Mouse (Mus musculus): ENCODE data around the gene Fbxo31. TPM values are rescaled to one million over a fixed set of nuclear protein-coding genes. Genes with fewer than 3 reads are reported as not detected.

Gene Fbxo31
- 15.9 and 17.3 TPM in 2 replicates for polyA plus RNA-seq (2015; fragmentation: Nextera tagmentation; extraction: Ambion mirVana)

DNA sequence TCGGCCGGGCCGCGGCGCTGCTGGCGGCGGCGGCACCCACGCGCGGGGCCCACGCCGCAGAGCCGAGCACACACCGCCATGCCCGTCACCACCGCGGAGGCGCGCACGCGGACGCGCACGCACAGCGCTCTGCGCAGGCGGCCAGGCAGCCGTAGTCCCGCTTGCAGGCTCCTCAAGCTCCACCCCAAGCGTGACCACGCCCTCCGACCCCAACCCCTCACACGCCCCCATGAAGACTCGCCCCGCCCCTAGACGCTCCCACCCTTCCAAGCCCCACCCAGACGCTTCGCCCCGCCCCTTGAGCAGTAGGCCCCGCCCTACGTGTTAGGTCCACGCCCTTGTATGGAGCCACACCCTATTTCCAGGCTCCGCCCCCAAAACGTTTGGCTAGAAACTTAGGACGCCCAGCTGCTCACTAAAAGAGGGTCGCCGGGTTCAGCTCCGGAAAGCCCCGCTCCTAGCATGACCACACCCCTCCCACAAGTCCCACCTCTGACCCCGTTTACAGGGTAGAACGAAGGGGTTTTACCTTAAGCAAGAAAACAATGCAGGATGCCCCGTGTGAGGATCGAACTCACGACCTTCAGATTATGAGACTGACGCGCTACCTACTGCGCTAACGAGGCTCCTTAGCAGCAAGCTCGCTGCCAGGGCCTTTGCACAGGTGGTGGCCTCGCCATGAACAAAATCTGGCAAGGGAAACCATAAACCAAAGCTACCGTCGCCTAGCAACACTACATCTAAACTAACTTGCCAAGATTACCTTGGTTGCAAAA lies at the start of gene Fbxo31:
Fbxo31 (minus strand) TSS at position 131 of the 776 bp plus-strand sequence.
- Histone ChIP-seq H3K27ac (0 out of 2 replicates have a peak within 1 kb of the TSS, but pooled peaks have one; percentile 32), H3K9ac (peak within 1 kb of the TSS; percentile 69), H3K4me2 (peak within 1 kb of the TSS; percentile 78), H3K4me1 (peaks cover 25% of the 10 kb centered on the region), H3K27me3 (no peaks in the 10 kb centered on the region; the same call in 1 of the 2 replicates), H3K4me3 (peak within 1 kb of the TSS; percentile 79), H3K9me3 (no peaks in the 10 kb centered on the region), H3K36me3 (no peaks in the 10 kb centered on the region)
- peak; percentile 92 for ATAC-seq (ENCODE audit: borderline replicate concordance, extremely low read depth, low FRiP score, low TSS enrichment)
- under 1% methylated on average over 56 of the region's 63 CpGs for WGBS

DNA sequence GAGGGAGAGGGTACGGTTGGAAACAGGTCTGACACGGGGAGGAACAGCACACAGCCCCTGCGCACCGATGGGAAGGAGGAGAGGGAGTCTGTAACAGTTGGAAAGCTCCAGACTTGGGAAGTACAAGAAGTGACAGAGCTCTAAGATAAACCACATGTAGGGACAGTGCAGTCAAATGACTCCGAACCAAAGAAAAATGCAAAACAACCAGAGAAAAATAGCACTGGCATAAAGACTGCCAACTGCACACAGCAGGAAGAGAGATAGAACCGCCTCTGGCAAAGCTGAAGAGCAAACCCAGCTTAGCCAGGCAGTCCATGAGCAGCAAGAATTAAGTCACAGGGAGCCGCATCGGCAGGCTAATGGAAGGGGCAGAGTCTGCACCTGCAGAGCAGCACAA lies 44.4 kb upstream of the Fbxo31 start:
- Histone ChIP-seq H3K9ac (no peak overlapping the region), H3K27me3 (no peaks in the 10 kb centered on the region), H3K9me3 (no peaks in the 10 kb centered on the region), H3K4me2 (no peak overlapping the region), H3K4me3 (no peak overlapping the region), H3K36me3 (peaks cover 12% of the 10 kb centered on the region), H3K27ac (no peak overlapping the region), H3K4me1 (peaks cover 38% of the 10 kb centered on the region)
- WGBS, result 84% methylated on average over 8 of the region's 8 CpGs
- no peak for ATAC-seq (ENCODE audit: borderline replicate concordance, extremely low read depth, low FRiP score, low TSS enrichment)

GRCm38 (mm10) chr8:121621879-121622278 lies 43.3 kb upstream of the Fbxo31 start:
- Histone ChIP-seq H3K27ac (no peak overlapping the region), H3K4me2 (no peak overlapping the region), H3K36me3 (0 out of 2 replicates have a peak, but pooled peaks cover 3% of the 10 kb centered on the region), H3K4me3 (no peak overlapping the region), H3K27me3 (no peaks in the 10 kb centered on the region), H3K9me3 (no peaks in the 10 kb centered on the region), H3K4me1 (peaks cover 38% of the 10 kb centered on the region), H3K9ac (no peak overlapping the region)
- WGBS, result 60% methylated on average over 1 of the region's 1 CpGs
- ATAC-seq (ENCODE audit: borderline replicate concordance, extremely low read depth, low FRiP score, low TSS enrichment), result no peak

DNA sequence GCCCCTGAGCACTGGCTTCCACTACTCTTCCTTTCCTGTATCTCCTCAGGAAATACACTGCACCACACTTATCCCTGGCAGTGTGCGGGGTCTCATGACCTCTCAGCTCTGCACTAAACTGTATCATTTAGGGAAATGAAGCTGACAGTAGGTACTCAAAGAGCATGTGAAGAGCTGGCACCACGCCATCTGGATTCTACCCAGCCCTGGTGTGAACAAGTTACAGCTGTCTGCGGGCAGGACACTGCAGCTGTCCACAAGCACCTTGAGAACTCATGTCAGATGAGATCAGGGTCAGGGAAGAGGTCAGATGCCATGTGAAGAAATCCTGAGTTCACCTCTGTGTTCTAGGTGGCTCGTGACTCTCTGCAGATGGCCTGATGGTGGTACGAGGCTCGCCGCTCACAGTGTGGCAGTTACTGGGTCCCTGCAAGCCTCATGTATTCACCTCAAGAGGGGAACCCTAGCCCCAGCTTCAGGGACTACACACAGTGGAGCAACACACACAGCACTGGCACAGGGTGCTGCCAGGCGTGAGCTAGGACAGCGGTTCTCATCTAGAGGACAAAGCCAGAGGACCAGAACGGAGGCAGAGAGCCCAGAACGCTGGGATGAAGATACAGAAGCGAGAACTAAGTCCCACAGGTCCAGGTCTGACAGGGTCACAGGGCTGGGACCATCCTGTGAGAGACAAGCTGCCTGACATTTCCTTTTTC lies 42.4 kb upstream of the Fbxo31 start:
- Histone ChIP-seq H3K27me3 (no peaks in the 10 kb centered on the region), H3K27ac (peak overlapping the region; percentile 69)

GRCm38 (mm10) chr8:121619401-121619995 lies 40.9 kb upstream of the Fbxo31 start:
- no peak overlapping the region for H3K9ac ChIP-seq
- peak overlapping the region; percentile 69 for H3K27ac ChIP-seq
- no peak overlapping the region for H3K4me3 ChIP-seq
- H3K4me2 ChIP-seq, result peak overlapping the region; percentile 11; the same call in 1 of the 2 replicates
- H3K27me3 ChIP-seq, result no peaks in the 10 kb centered on the region
- peaks cover 38% of the 10 kb centered on the region for H3K4me1 ChIP-seq
- ATAC-seq (ENCODE audit: borderline replicate concordance, extremely low read depth, low FRiP score, low TSS enrichment), result peak; percentile 76
- peaks cover 5% of the 10 kb centered on the region; the same call in 1 of the 2 replicates for H3K36me3 ChIP-seq
- H3K9me3 ChIP-seq, result no peaks in the 10 kb centered on the region
- 30% methylated on average over 7 of the region's 7 CpGs for WGBS

More for the DNA sequence above, 42.4 kb upstream of the Fbxo31 start:
- H3K9me3 ChIP-seq, result no peaks in the 10 kb centered on the region
- H3K36me3 ChIP-seq, result peaks cover 2% of the 10 kb centered on the region; the same call in 1 of the 2 replicates
- no peak for ATAC-seq (ENCODE audit: borderline replicate concordance, extremely low read depth, low FRiP score, low TSS enrichment)
- 51% methylated on average over 12 of the region's 12 CpGs for WGBS
- H3K4me3 ChIP-seq, result no peak overlapping the region
- H3K4me2 ChIP-seq, result no peak overlapping the region
- no peak overlapping the region for H3K9ac ChIP-seq
- H3K4me1 ChIP-seq, result peaks cover 38% of the 10 kb centered on the region

GRCm38 (mm10) chr8:121613419-121613818 lies 34.8 kb upstream of the Fbxo31 start:
- Histone ChIP-seq H3K9me3 (no peaks in the 10 kb centered on the region), H3K27me3 (no peaks in the 10 kb centered on the region), H3K4me1 (peaks cover 1% of the 10 kb centered on the region; the same call in 1 of the 2 replicates), H3K4me2 (no peak overlapping the region), H3K4me3 (no peak overlapping the region), H3K9ac (no peak overlapping the region), H3K27ac (no peak overlapping the region), H3K36me3 (peaks cover 26% of the 10 kb centered on the region)
- ATAC-seq (ENCODE audit: borderline replicate concordance, extremely low read depth, low FRiP score, low TSS enrichment), result no peak

DNA sequence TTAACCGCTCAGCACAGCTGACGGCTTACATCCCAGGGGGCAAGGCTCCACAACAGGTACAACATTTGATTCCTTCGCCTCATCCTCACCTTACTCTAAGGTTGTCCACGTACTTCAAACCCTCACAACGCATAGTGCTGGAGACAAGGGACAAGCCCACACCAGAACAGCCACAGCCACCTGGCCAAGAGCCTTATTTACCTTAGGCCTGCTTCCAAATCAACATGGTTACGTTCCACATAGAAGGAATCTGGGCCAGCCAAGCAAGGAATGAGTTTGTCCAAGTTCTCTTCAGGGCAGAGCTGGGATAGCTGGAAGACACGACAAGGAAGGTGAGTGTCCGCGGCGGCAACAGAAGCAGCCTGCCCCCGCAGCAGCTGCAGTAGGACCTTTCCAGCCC lies 31.3 kb upstream of the Fbxo31 start:
- Histone ChIP-seq H3K4me3 (no peak overlapping the region), H3K4me2 (no peak overlapping the region), H3K27me3 (no peaks in the 10 kb centered on the region), H3K4me1 (no peaks in the 10 kb centered on the region), H3K36me3 (peaks cover 51% of the 10 kb centered on the region), H3K9ac (no peak overlapping the region), H3K27ac (no peak overlapping the region), H3K9me3 (no peaks in the 10 kb centered on the region)
- ATAC-seq (ENCODE audit: borderline replicate concordance, extremely low read depth, low FRiP score, low TSS enrichment), result no peak
- WGBS, result 89% methylated on average over 11 of the region's 11 CpGs

GRCm38 (mm10) chr8:121609251-121609650 lies 30.6 kb upstream of the Fbxo31 start:
- Histone ChIP-seq H3K9me3 (no peaks in the 10 kb centered on the region), H3K9ac (no peak overlapping the region), H3K4me1 (no peaks in the 10 kb centered on the region), H3K36me3 (peaks cover 58% of the 10 kb centered on the region), H3K27me3 (no peaks in the 10 kb centered on the region), H3K4me2 (no peak overlapping the region), H3K4me3 (no peak overlapping the region), H3K27ac (no peak overlapping the region)
- no peak for ATAC-seq (ENCODE audit: borderline replicate concordance, extremely low read depth, low FRiP score, low TSS enrichment)
- WGBS, result 80% methylated on average over 15 of the region's 15 CpGs

GRCm38 (mm10) chr8:121607661-121608060 lies 29.1 kb upstream of the Fbxo31 start:
- Histone ChIP-seq H3K4me2 (no peak overlapping the region), H3K27me3 (no peaks in the 10 kb centered on the region), H3K4me3 (no peak overlapping the region), H3K27ac (no peak overlapping the region), H3K4me1 (no peaks in the 10 kb centered on the region), H3K36me3 (peaks cover 67% of the 10 kb centered on the region), H3K9me3 (no peaks in the 10 kb centered on the region), H3K9ac (no peak overlapping the region)
- ATAC-seq (ENCODE audit: borderline replicate concordance, extremely low read depth, low FRiP score, low TSS enrichment), result no peak
- WGBS, result 85% methylated on average over 5 of the region's 5 CpGs

DNA sequence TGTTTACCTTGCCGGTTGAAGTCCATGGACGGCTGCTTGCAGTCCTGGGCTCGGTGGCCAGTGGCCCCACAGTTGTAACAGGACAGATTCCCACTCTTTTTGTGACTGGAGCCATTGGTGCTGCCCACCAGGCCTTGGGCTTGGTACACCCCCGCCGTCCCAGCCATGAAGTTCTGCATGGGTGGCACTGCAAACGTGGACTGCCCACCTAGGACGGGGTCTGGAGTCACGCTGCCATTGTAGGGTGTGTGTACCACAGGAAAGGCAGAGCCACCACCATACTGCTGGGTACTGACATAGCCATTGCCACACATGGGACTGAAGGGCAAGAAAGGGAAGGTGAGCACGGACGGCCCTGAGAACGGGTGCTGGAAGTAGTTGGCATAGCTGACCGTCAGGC lies 25.2 kb upstream of the Fbxo31 start:
- Histone ChIP-seq H3K4me1 (no peaks in the 10 kb centered on the region), H3K4me3 (no peak overlapping the region), H3K9ac (no peak overlapping the region), H3K27me3 (no peaks in the 10 kb centered on the region), H3K27ac (no peak overlapping the region), H3K9me3 (no peaks in the 10 kb centered on the region), H3K4me2 (no peak overlapping the region), H3K36me3 (peaks cover 84% of the 10 kb centered on the region)
- ATAC-seq (ENCODE audit: borderline replicate concordance, extremely low read depth, low FRiP score, low TSS enrichment), result no peak
- 90% methylated on average over 12 of the region's 12 CpGs for WGBS

DNA sequence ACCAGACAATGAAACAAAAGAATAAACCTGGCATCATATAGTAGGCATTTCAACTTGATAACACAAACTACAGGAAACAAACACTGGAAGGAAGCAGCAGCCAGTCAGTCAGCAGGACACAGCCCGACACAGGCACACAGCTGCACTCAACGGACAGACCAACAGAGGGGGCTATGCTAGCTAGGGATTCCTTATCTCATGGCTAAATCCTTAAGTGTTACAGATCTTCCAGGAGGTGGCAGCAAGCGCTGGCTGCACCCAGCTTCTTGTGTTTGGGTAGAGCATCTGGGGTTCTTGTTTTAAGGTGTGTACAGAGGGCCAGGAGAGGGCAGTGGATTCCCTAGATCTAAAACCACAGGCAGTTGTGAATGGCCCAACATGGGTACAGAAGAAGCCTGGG lies 24.3 kb upstream of the Fbxo31 start:
- 20% methylated on average over 3 of the region's 3 CpGs for WGBS
- no peak overlapping the region for H3K4me2 ChIP-seq

GRCm38 (mm10) chr8:121602411-121602810 lies 23.8 kb upstream of the Fbxo31 start:
- no peak for ATAC-seq (ENCODE audit: borderline replicate concordance, extremely low read depth, low FRiP score, low TSS enrichment)
- Histone ChIP-seq H3K27ac (no peak overlapping the region), H3K9me3 (no peaks in the 10 kb centered on the region), H3K27me3 (no peaks in the 10 kb centered on the region), H3K36me3 (peaks cover 78% of the 10 kb centered on the region), H3K4me2 (no peak overlapping the region), H3K4me1 (no peaks in the 10 kb centered on the region), H3K9ac (no peak overlapping the region), H3K4me3 (no peak overlapping the region)
- WGBS, result 94% methylated on average over 12 of the region's 12 CpGs

More for the DNA sequence above, 24.3 kb upstream of the Fbxo31 start:
- Histone ChIP-seq H3K36me3 (peaks cover 79% of the 10 kb centered on the region), H3K4me1 (no peaks in the 10 kb centered on the region), H3K27ac (no peak overlapping the region), H3K9me3 (no peaks in the 10 kb centered on the region), H3K27me3 (no peaks in the 10 kb centered on the region), H3K9ac (no peak overlapping the region), H3K4me3 (no peak overlapping the region)
- no peak for ATAC-seq (ENCODE audit: borderline replicate concordance, extremely low read depth, low FRiP score, low TSS enrichment)
